ENCODE assay signal across 12 mouse cellular contexts in genomic region chr10:99913846-99914187, GRCm38 (mm10).
DNase-seq lines count a peak whose midpoint lies in the region; ATAC-seq and TF ChIP-seq lines count a peak whose summit lies in the region.
"Had no signal": no experiment of that assay in that cellular context is flagged by ENCODE, and none has a peak within 500 bp of the region (broad histone marks: within the 10 kb centered on the region; RNA-seq: fewer than 3 reads in every experiment).

No protein-coding gene starts in this region.

- WGBS in kidney, adult 2 months, result 38% methylated on average over 4 of the region's 4 CpGs
- WGBS in lung, postnatal 0 days, result 33% methylated on average over 4 of the region's 4 CpGs
- WGBS in liver, embryonic 12.5 days (ENCODE audit: insufficient replicate concordance), result 83% methylated on average over 4 of the region's 4 CpGs

- TF ChIP-seq POLR2A in kidney, adult 2 months (IDR thresholded peaks at IDR 0.05; ENCODE audit: low read depth, low read length), result no peak

- H3K4me2 ChIP-seq in lung, postnatal 0 days (replicated peaks; ENCODE audit: low read depth, low read length), result peak overlapping the region; percentile 58
- H3K4me2 ChIP-seq in liver, embryonic 12.5 days, result peak overlapping the region; percentile 43; the same call in 1 of the 2 replicates
- H3K4me2 ChIP-seq: forebrain, embryonic 13.5 days had no signal

- H3K27ac ChIP-seq in kidney, adult 2 months (ENCODE audit: insufficient read depth, low read depth, low read length), result no peak overlapping the region; the same call in 1 of the 2 replicates
- peak overlapping the region; percentile 79; the same call in 1 of the 2 replicates for H3K27ac ChIP-seq in lung, postnatal 0 days (ENCODE audit: low read length)
- H3K27ac ChIP-seq in liver, embryonic 12.5 days, result no peak overlapping the region
- H3K27ac ChIP-seq: forebrain, embryonic 13.5 days; limb, embryonic 13.5 days; midbrain, embryonic 12.5 days had no signal

- intact Hi-C loops in gastrocnemius, postnatal 36 days (cut with DNase I), result no loop called here

- no peak overlapping the region; the same call in 1 of the 2 replicates for H3K4me3 ChIP-seq in kidney, adult 2 months (ENCODE audit: insufficient read depth, low read depth, low read length)
- peak overlapping the region; percentile 54 for H3K4me3 ChIP-seq in lung, postnatal 0 days (ENCODE audit: low read depth, low read length)
- H3K4me3 ChIP-seq in liver, embryonic 12.5 days, result no peak overlapping the region
- H3K4me3 ChIP-seq: forebrain, embryonic 13.5 days; midbrain, embryonic 12.5 days had no signal

- H3K4me1 ChIP-seq in kidney, adult 2 months (ENCODE audit: control insufficient read depth, insufficient read depth, low read length), result peaks cover 3% of the 10 kb centered on the region
- no peaks in the 10 kb centered on the region for H3K4me1 ChIP-seq in lung, postnatal 0 days (ENCODE audit: insufficient read depth, low read depth, low read length)
- no peaks in the 10 kb centered on the region for H3K4me1 ChIP-seq in liver, embryonic 12.5 days
- H3K4me1 ChIP-seq: forebrain, embryonic 13.5 days; limb, embryonic 13.5 days; midbrain, embryonic 12.5 days had no signal

- H3K9ac ChIP-seq in lung, postnatal 0 days (replicated peaks; ENCODE audit: low read depth), result peak overlapping the region; percentile 51; the same call in 1 of the 2 replicates
- no peak overlapping the region for H3K9ac ChIP-seq in liver, embryonic 12.5 days
- H3K9ac ChIP-seq: forebrain, embryonic 13.5 days; limb, embryonic 13.5 days; midbrain, embryonic 12.5 days had no signal

- no peak for TF ChIP-seq CTCF in kidney, adult 2 months (conservative IDR thresholded peaks at IDR 0.05; ENCODE audit: insufficient read depth, insufficient read length, low read depth, low read length)
- TF ChIP-seq CTCF in lung, postnatal 0 days (IDR thresholded peaks at IDR 0.05), result no peak

- peak; percentile 9 for DNase-seq in kidney, adult 18-20 months
- DNase-seq in kidney, adult 2 months, result no peak
- DNase-seq in lung, postnatal 0 days (ENCODE audit: low spot score), result no peak
- DNase-seq in lung, postnatal 14 days, result no peak
- DNase-seq in embryo, embryonic 11 days, result no peak
- DNase-seq in gastrocnemius, postnatal 36 days, result no peak
- DNase-seq: cerebellum, adult 18-20 months; gastrocnemius, postnatal 14 days had no signal

- no peaks in the 10 kb centered on the region for H3K27me3 ChIP-seq in kidney, adult 2 months (replicated peaks; ENCODE audit: control insufficient read depth, insufficient read depth, low read length)
- H3K27me3 ChIP-seq in lung, postnatal 0 days (replicated peaks; ENCODE audit: insufficient read depth, low read length), result no peaks in the 10 kb centered on the region
- H3K27me3 ChIP-seq in liver, embryonic 12.5 days (replicated peaks), result no peaks in the 10 kb centered on the region
- H3K27me3 ChIP-seq: limb, embryonic 13.5 days; midbrain, embryonic 12.5 days had no signal

- TF ChIP-seq EP300 in lung, postnatal 0 days (IDR thresholded peaks at IDR 0.05), result no peak

- no peaks in the 10 kb centered on the region for H3K9me3 ChIP-seq in lung, postnatal 0 days (ENCODE audit: low read length)
- H3K9me3 ChIP-seq in liver, embryonic 12.5 days (replicated peaks), result no peaks in the 10 kb centered on the region
- H3K9me3 ChIP-seq: forebrain, embryonic 13.5 days; limb, embryonic 13.5 days; midbrain, embryonic 12.5 days had no signal

- no peak for ATAC-seq in lung, postnatal 0 days
- ATAC-seq in liver, embryonic 12.5 days, result no peak
- ATAC-seq: forebrain, embryonic 13.5 days had no signal

- H3K36me3 ChIP-seq in kidney, adult 2 months (ENCODE audit: control insufficient read depth, insufficient read depth, low read length), result no peaks in the 10 kb centered on the region
- H3K36me3 ChIP-seq in lung, postnatal 0 days (ENCODE audit: insufficient read depth, low read length), result no peaks in the 10 kb centered on the region
- H3K36me3 ChIP-seq in liver, embryonic 12.5 days, result no peaks in the 10 kb centered on the region
- H3K36me3 ChIP-seq: limb, embryonic 13.5 days; midbrain, embryonic 12.5 days had no signal
